Mouse (Mus musculus) cerebellum, postnatal 10 days (tissue): Measurements from ENCODE around the gene Ifnar2.

Experiments
- DNase-seq, 2 experiments: peaks; one replicate each; pipeline ENCODE4 v3.0.0; 2021; ENCODE audit warnings: mixed read lengths in 2 of 2

Gene Ifnar2

GRCm38 (mm10) chr16:91395633-91396392 lies 23.2 kb downstream of the Ifnar2 start:
- no peak for DNase-seq

GRCm38 (mm10) chr16:91396844-91397537 lies 24.4 kb downstream of the Ifnar2 start:
- DNase-seq = no peak

GRCm38 (mm10) chr16:91398030-91398429 lies 25.4 kb downstream of the Ifnar2 start:
- no peak for DNase-seq

- DNase-seq = no peak
These were observed 26.4 kb downstream of the Ifnar2 start for GRCm38 (mm10) chr16:91398944-91399343.

- no peak for DNase-seq
These were observed 29.1 kb downstream of the Ifnar2 start for GRCm38 (mm10) chr16:91401569-91402165.

GRCm38 (mm10) chr16:91403784-91404183 lies 31.2 kb downstream of the Ifnar2 start:
- DNase-seq = peak in 1 of 2 experiments; percentile 13

- DNase-seq = no peak
These were observed 31.6 kb downstream of the Ifnar2 start for GRCm38 (mm10) chr16:91404187-91404586.

GRCm38 (mm10) chr16:91404828-91405577 lies 32.4 kb downstream of the Ifnar2 start:
- DNase-seq = no peak

GRCm38 (mm10) chr16:91405640-91406584 lies 33.3 kb downstream of the Ifnar2 start, which contains the start of gene Il10rb:
Il10rb (plus strand) TSS chr16:91406164.
- peak; percentile 62 to 63 for DNase-seq

GRCm38 (mm10) chr16:91406585-91407220 lies 34.1 kb downstream of the Ifnar2 start:
- DNase-seq = no peak

GRCm38 (mm10) chr16:91413102-91413844 lies 40.7 kb downstream of the Ifnar2 start:
- DNase-seq = no peak

- no peak for DNase-seq
These were observed 43.0 kb downstream of the Ifnar2 start for GRCm38 (mm10) chr16:91415391-91416189.

GRCm38 (mm10) chr16:91416357-91416756 lies 43.8 kb downstream of the Ifnar2 start:
- DNase-seq = no peak

- no peak for DNase-seq
These were observed 44.4 kb downstream of the Ifnar2 start for GRCm38 (mm10) chr16:91416938-91417337.

GRCm38 (mm10) chr16:91418531-91418930 lies 45.9 kb downstream of the Ifnar2 start:
- no peak for DNase-seq

- no peak for DNase-seq
These were observed 53.2 kb downstream of the Ifnar2 start for GRCm38 (mm10) chr16:91425816-91426215.

GRCm38 (mm10) chr16:91426586-91426985 lies 54.0 kb downstream of the Ifnar2 start:
- DNase-seq = no peak

GRCm38 (mm10) chr16:91427461-91427860 lies 54.9 kb downstream of the Ifnar2 start:
- DNase-seq = no peak

- no peak for DNase-seq
These were observed 55.8 kb downstream of the Ifnar2 start for GRCm38 (mm10) chr16:91428259-91428865.
